Mouse (Mus musculus) neural tube, embryonic 14.5 days (tissue): Measurements from ENCODE around the gene Fpgs. TPM values are rescaled to one million over a fixed set of nuclear protein-coding genes. Genes with fewer than 3 reads are reported as not detected.
A peak's percentile ranks its signal among the peaks of the same experiment; 100 is the strongest.

ENCODE experiments used
- ATAC-seq: fragments of 200-750 bp; cut with Nextera tagmentation; 2 replicates; pipeline ENCODE4 v1.8.0; 2017; ENCODE audit warnings: low read depth, mild to moderate bottlenecking, moderate TSS enrichment, moderate library complexity
- H3K27ac ChIP-seq: fragments of 300-500 bp; sonication (generic); 2 replicates; pipeline ENCODE4 v1.5.1; 2014; ENCODE audit warnings: low read depth, mild to moderate bottlenecking, control low read depth, low read length, moderate library complexity, mixed read lengths
- H3K27me3 ChIP-seq: fragments of 300-500 bp; sonication (generic); 2 replicates; pipeline ENCODE4 v1.6.1; 2014; ENCODE audit warnings: low read length; ENCODE audit not compliant: control insufficient read depth, insufficient read depth
- H3K36me3 ChIP-seq: fragments of 300-500 bp; sonication (generic); 2 replicates; pipeline ENCODE4 v1.6.1; 2014; ENCODE audit warnings: low read length, mixed read lengths; ENCODE audit not compliant: control insufficient read depth, insufficient read depth
- H3K4me1 ChIP-seq: fragments of 300-500 bp; sonication (generic); 2 replicates; pipeline ENCODE4 v1.6.1; 2014; ENCODE audit warnings: low read length; ENCODE audit not compliant: control insufficient read depth, insufficient read depth
- H3K4me2 ChIP-seq: fragments of 300-500 bp; sonication (generic); 2 replicates; pipeline ENCODE4 v1.6.1; 2014; ENCODE audit warnings: mild to moderate bottlenecking, low read depth, low read length, control low read depth
- H3K4me3 ChIP-seq: fragments of 300-500 bp; sonication (generic); 2 replicates; pipeline ENCODE4 v1.5.1; 2014; ENCODE audit warnings: low read depth, low read length, control low read depth, mixed read lengths
- H3K9ac ChIP-seq: fragments of 300-500 bp; sonication (generic); replicated peaks from 2 replicates; pipeline ENCODE4 v1.6.1; 2014; ENCODE audit warnings: low read depth, mild to moderate bottlenecking, control low read depth, low read length, mixed read lengths
- H3K9me3 ChIP-seq: fragments of 300-500 bp; sonication (generic); 2 replicates; pipeline ENCODE4 v1.6.1; 2016; ENCODE audit warnings: low read length; ENCODE audit not compliant: control insufficient read depth
- WGBS: fragments of 180-500 bp; shearing (Covaris S2); extraction: QIAGEN DNeasy Blood & Tissue Kit; methylation state at CpG from one replicate; pipeline ENCODE4 v1.1.7; 2014; 5-methylcytosine and 5-hydroxymethylcytosine counted together
- polyA plus RNA-seq: library from polyadenylated mRNA; unstranded; fragments of >200 nt; fragmentation: Nextera tagmentation; extraction: Ambion mirVana; gene quantifications from 2 replicates; pipeline ENCODE4 v1.2.1, GENCODE M21; 2014

Fpgs gene
- polyA plus RNA-seq, 1 experiment from 2014 or later, result 14.6 TPM

- 86% methylated on average over 2 of the region's 2 CpGs for WGBS
- H3K27me3 ChIP-seq, result no peaks in the 10 kb centered on the region
- no peak overlapping the region for H3K4me2 ChIP-seq
- no peaks in the 10 kb centered on the region for H3K9me3 ChIP-seq
- no peaks in the 10 kb centered on the region; the same call in 1 of the 2 replicates for H3K4me1 ChIP-seq
- no peak overlapping the region for H3K27ac ChIP-seq
- no peak overlapping the region for H3K4me3 ChIP-seq
- no peak overlapping the region for H3K9ac ChIP-seq
- H3K36me3 ChIP-seq, result no peaks in the 10 kb centered on the region
- no peak for ATAC-seq
Observed at GRCm38 (mm10) chr2:32658873-32659272, 45.1 kb downstream of the Fpgs start.

DNA sequence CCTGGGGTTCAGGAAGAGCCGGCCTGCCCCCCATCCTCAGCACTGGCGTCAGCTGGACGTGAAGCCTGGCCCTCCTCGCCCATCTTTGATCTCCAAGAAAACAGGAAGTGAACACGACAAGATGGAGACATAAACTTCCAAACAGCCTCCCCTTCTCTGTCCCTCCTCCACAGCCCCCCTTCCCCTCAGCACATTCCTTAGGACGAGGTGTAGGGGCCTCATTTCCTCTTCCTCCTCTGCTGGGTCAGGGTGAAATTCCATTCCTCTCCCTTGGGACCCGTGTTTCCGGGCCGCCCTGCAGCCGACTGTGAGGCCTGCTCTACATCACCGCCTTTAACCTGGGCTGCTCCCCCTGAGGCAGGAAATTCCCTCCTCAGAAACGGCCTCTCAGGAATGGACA, 48.1 kb downstream of the Fpgs start:
- Histone ChIP-seq H3K27me3 (no peaks in the 10 kb centered on the region), H3K4me3 (no peak overlapping the region), H3K9ac (no peak overlapping the region), H3K9me3 (no peaks in the 10 kb centered on the region), H3K4me1 (no peaks in the 10 kb centered on the region; the same call in 1 of the 2 replicates), H3K27ac (no peak overlapping the region), H3K36me3 (no peaks in the 10 kb centered on the region), H3K4me2 (no peak overlapping the region)
- 69% methylated on average over 12 of the region's 12 CpGs for WGBS
- no peak for ATAC-seq

GRCm38 (mm10) chr2:32655394-32655744, 48.6 kb downstream of the Fpgs start:
- ATAC-seq, result no peak
- H3K4me1 ChIP-seq, result no peaks in the 10 kb centered on the region; the same call in 1 of the 2 replicates
- 89% methylated on average over 3 of the region's 3 CpGs for WGBS
- H3K36me3 ChIP-seq, result no peaks in the 10 kb centered on the region
- H3K27ac ChIP-seq, result no peak overlapping the region
- no peak overlapping the region for H3K4me3 ChIP-seq
- no peak overlapping the region for H3K9ac ChIP-seq
- H3K9me3 ChIP-seq, result no peaks in the 10 kb centered on the region
- H3K4me2 ChIP-seq, result no peak overlapping the region
- H3K27me3 ChIP-seq, result no peaks in the 10 kb centered on the region

- 0 out of 2 replicates have a peak overlapping the region, but pooled peaks have one; percentile 3 for H3K27ac ChIP-seq
- no peaks in the 10 kb centered on the region for H3K9me3 ChIP-seq
- H3K36me3 ChIP-seq, result no peaks in the 10 kb centered on the region
- no peak overlapping the region for H3K4me3 ChIP-seq
- H3K4me2 ChIP-seq, result no peak overlapping the region
- no peak overlapping the region for H3K9ac ChIP-seq
- no peaks in the 10 kb centered on the region; the same call in 1 of the 2 replicates for H3K4me1 ChIP-seq
- H3K27me3 ChIP-seq, result no peaks in the 10 kb centered on the region
- WGBS, result 67% methylated on average over 14 of the region's 14 CpGs
- ATAC-seq, result no peak
Observed at GRCm38 (mm10) chr2:32654743-32655393, 49.1 kb downstream of the Fpgs start.

DNA sequence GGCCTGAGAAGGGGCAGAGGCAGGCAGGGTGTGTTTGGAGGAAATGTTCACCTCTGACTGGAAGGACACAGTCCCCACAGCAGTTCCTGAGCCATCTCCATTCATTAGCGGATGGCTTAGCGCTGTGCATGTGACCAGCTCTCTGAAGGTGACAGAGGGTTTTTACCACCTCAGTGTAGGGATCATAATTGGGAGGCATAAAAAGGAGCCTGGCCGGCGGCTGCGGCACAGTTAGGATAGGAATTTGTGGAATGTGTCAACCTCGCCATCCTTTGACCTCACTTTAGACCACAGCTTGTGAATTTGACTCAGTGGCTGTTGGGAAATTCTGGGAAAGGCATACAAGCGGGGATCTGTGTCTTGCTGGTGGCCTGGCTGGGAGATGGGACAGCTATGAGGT, 50.2 kb downstream of the Fpgs start:
- Histone ChIP-seq H3K4me3 (no peak overlapping the region), H3K4me1 (no peaks in the 10 kb centered on the region; the same call in 1 of the 2 replicates), H3K9ac (no peak overlapping the region), H3K27ac (no peak overlapping the region), H3K4me2 (no peak overlapping the region), H3K27me3 (no peaks in the 10 kb centered on the region), H3K9me3 (no peaks in the 10 kb centered on the region), H3K36me3 (no peaks in the 10 kb centered on the region)
- ATAC-seq, result no peak
- 26% methylated on average over 7 of the region's 7 CpGs for WGBS

- Histone ChIP-seq H3K4me3 (peak overlapping the region; percentile 17; the same call in 1 of the 2 replicates), H3K27ac (no peak overlapping the region), H3K9me3 (no peaks in the 10 kb centered on the region), H3K4me2 (no peak overlapping the region), H3K9ac (no peak overlapping the region), H3K27me3 (no peaks in the 10 kb centered on the region), H3K36me3 (no peaks in the 10 kb centered on the region), H3K4me1 (no peaks in the 10 kb centered on the region)
- WGBS, result 88% methylated on average over 7 of the region's 7 CpGs
- no peak for ATAC-seq
Observed at GRCm38 (mm10) chr2:32647366-32647765, 56.6 kb downstream of the Fpgs start.

DNA sequence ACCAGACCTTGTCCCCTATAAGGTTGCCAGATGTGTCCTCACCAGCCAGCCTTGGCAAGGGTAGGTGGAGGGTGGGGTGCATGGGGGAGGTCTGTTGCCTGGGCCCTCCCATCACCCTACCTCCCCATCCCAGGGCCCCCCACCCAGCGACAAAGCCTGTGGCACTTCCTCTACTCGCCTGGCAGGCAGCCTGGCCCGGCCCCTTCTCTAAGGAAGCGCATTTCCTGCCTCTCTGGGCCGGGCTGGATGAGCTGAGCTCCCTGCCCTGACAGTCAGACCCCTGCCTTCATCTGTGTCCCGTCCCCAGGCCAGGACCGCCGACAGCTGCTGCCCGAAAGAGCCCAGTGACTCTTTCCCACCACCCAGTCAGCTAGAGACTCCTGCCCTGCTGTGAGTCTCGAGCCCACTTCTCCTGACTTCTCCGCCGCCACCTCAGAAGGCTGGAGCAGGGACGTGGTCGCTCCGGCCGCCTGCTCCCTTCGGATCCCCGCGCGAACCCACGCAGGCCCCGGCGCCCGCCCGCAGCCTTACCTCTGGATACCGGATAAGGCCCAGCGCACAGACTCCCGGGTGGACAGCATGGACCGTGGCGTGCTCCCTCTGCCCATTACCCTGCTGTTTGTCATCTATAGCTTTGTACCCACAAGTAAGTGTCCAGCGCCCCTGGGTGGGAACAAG, 57.4 kb downstream of the Fpgs start, which contains the start of gene Eng:
Gene Eng, plus strand, starts transcription at position 217 of the 678 bp plus-strand sequence.
- Histone ChIP-seq H3K36me3 (no peaks in the 10 kb centered on the region), H3K27ac (no peak within 1 kb of the TSS)
- no peak for ATAC-seq

DNA sequence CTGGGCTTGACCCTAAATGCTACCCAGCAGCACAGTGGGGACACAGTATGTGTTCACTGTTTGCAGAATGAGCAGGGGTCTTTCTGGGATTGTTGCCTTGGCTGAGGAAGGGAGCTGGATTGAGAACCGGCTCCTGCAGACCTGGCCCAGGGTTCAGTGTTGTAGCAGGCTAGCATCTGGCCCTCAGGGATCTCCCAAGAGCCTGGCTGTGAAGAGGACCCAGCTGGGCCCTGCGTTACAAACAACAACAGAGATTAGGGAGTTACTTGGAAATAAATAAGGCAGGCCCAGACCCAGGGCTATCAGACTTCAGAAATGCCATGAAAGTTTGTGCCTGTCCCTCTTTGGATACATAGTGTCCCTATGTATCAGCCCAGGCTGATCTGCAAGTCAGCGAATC, 58.3 kb downstream of the Fpgs start:
- Histone ChIP-seq H3K4me3 (no peak overlapping the region), H3K9ac (no peak overlapping the region), H3K27me3 (no peaks in the 10 kb centered on the region), H3K36me3 (no peaks in the 10 kb centered on the region), H3K9me3 (no peaks in the 10 kb centered on the region), H3K4me2 (no peak overlapping the region), H3K27ac (no peak overlapping the region), H3K4me1 (no peaks in the 10 kb centered on the region)
- no peak for ATAC-seq
- WGBS, result 68% methylated on average over 3 of the region's 3 CpGs

More for the DNA sequence above, 57.4 kb downstream of the Fpgs start, which contains the start of gene Eng:
- peak within 1 kb of the TSS; percentile 17; the same call in 1 of the 2 replicates for H3K4me3 ChIP-seq
- 66% methylated on average over 31 of the region's 31 CpGs for WGBS
- no peaks in the 10 kb centered on the region for H3K4me1 ChIP-seq
- H3K9me3 ChIP-seq, result no peaks in the 10 kb centered on the region
- no peaks in the 10 kb centered on the region for H3K27me3 ChIP-seq
- no peak within 1 kb of the TSS for H3K9ac ChIP-seq
- H3K4me2 ChIP-seq, result no peak within 1 kb of the TSS

GRCm38 (mm10) chr2:32644799-32645475, 59.0 kb downstream of the Fpgs start:
- no peaks in the 10 kb centered on the region for H3K9me3 ChIP-seq
- no peaks in the 10 kb centered on the region for H3K4me1 ChIP-seq
- H3K36me3 ChIP-seq, result no peaks in the 10 kb centered on the region
- H3K27me3 ChIP-seq, result no peaks in the 10 kb centered on the region
- H3K4me3 ChIP-seq, result no peak overlapping the region
- ATAC-seq, result no peak
- H3K4me2 ChIP-seq, result no peak overlapping the region
- H3K27ac ChIP-seq, result no peak overlapping the region
- whole genome bisulfite sequencing, result 92% methylated on average over 8 of the region's 8 CpGs
- no peak overlapping the region for H3K9ac ChIP-seq
